ENCODE assay signal across 11 mouse cellular contexts in genomic region chr9:60759436-60760007, GRCm38 (mm10). TPM values are rescaled to one million over a fixed set of nuclear protein-coding genes. Genes with fewer than 3 reads are reported as not detected.
DNase-seq lines count a peak whose midpoint lies in the region; ATAC-seq lines count a peak whose summit lies in the region.
"Had no signal": no experiment of that assay in that cellular context is flagged by ENCODE, and none has a peak within 500 bp of the region (broad histone marks: within the 10 kb centered on the region; RNA-seq: fewer than 3 reads in every experiment).

No protein-coding gene starts in this region.

- no peak overlapping the region for H3K9ac ChIP-seq in hindbrain, embryonic 14.5 days
- H3K9ac ChIP-seq in heart, embryonic 16.5 days (ENCODE audit: low read length): no peak overlapping the region
- H3K9ac ChIP-seq: hindbrain, embryonic 12.5 days had no signal

- H3K27me3 ChIP-seq in hindbrain, embryonic 10.5 days (ENCODE audit: insufficient read depth, poor library complexity, severe bottlenecking): no peaks in the 10 kb centered on the region
- no peaks in the 10 kb centered on the region for H3K27me3 ChIP-seq in hindbrain, embryonic 14.5 days (ENCODE audit: control insufficient read depth, insufficient read depth, low read length)
- H3K27me3 ChIP-seq in heart, embryonic 16.5 days (ENCODE audit: control insufficient read depth, insufficient read depth, low read length): no peaks in the 10 kb centered on the region
- H3K27me3 ChIP-seq: hindbrain, embryonic 12.5 days had no signal

- no peak overlapping the region for H3K4me2 ChIP-seq in hindbrain, embryonic 14.5 days (replicated peaks)
- no peak overlapping the region for H3K4me2 ChIP-seq in heart, embryonic 16.5 days (ENCODE audit: low read depth, low read length)
- H3K4me2 ChIP-seq: hindbrain, embryonic 12.5 days had no signal

- H3K27ac ChIP-seq in hindbrain, embryonic 10.5 days: peak overlapping the region; percentile 18; the same call in 1 of the 2 replicates
- no peak overlapping the region for H3K27ac ChIP-seq in hindbrain, embryonic 14.5 days
- H3K27ac ChIP-seq in heart, embryonic 16.5 days (ENCODE audit: low read length): peak overlapping the region; percentile 75
- H3K27ac ChIP-seq: hindbrain, embryonic 12.5 days; kidney, postnatal 0 days had no signal

- no peak for ATAC-seq in hindbrain, embryonic 14.5 days (ENCODE audit: low FRiP score)
- peak; percentile 39; the same call in 1 of the 2 replicates for ATAC-seq in heart, embryonic 16.5 days (replicated peaks; ENCODE audit: extremely low read depth, insufficient read depth, low FRiP score)
- no peak for ATAC-seq in megakaryocyte progenitor cell, adult 5-6 weeks (replicated peaks; ENCODE audit: poor library complexity)

- H3K4me1 ChIP-seq in hindbrain, embryonic 10.5 days (replicated peaks): peaks cover 13% of the 10 kb centered on the region
- no peaks in the 10 kb centered on the region for H3K4me1 ChIP-seq in hindbrain, embryonic 14.5 days (replicated peaks; ENCODE audit: control insufficient read depth, insufficient read depth, low read length)
- peaks cover 31% of the 10 kb centered on the region for H3K4me1 ChIP-seq in heart, embryonic 16.5 days (ENCODE audit: control insufficient read depth, insufficient read depth, low read length)
- H3K4me1 ChIP-seq: hindbrain, embryonic 12.5 days had no signal

- no peak overlapping the region for H3K4me3 ChIP-seq in hindbrain, embryonic 10.5 days
- no peak overlapping the region for H3K4me3 ChIP-seq in hindbrain, embryonic 14.5 days (replicated peaks; ENCODE audit: low read length)
- no peak overlapping the region for H3K4me3 ChIP-seq in heart, embryonic 16.5 days (ENCODE audit: low read length)
- H3K4me3 ChIP-seq: hindbrain, embryonic 12.5 days had no signal

- H3K36me3 ChIP-seq in hindbrain, embryonic 10.5 days: no peaks in the 10 kb centered on the region
- no peaks in the 10 kb centered on the region for H3K36me3 ChIP-seq in hindbrain, embryonic 14.5 days (replicated peaks; ENCODE audit: control insufficient read depth, insufficient read depth)
- H3K36me3 ChIP-seq in heart, embryonic 16.5 days (ENCODE audit: control insufficient read depth, insufficient read depth): no peaks in the 10 kb centered on the region
- H3K36me3 ChIP-seq: hindbrain, embryonic 12.5 days had no signal

- 0 out of 2 replicates have a peak, but pooled peaks cover 5% of the 10 kb centered on the region for H3K9me3 ChIP-seq in hindbrain, embryonic 10.5 days
- no peaks in the 10 kb centered on the region for H3K9me3 ChIP-seq in hindbrain, embryonic 14.5 days (ENCODE audit: control insufficient read depth, low read length)
- no peaks in the 10 kb centered on the region for H3K9me3 ChIP-seq in heart, embryonic 16.5 days (replicated peaks; ENCODE audit: control insufficient read depth, low read length)
- H3K9me3 ChIP-seq: hindbrain, embryonic 12.5 days had no signal

- intact Hi-C loops in gastrocnemius, postnatal 14 days (cut with DNase I; ENCODE audit: low total_unique reads): loop anchor here (5.0 kb wide), 1 partner anchor 53 kb away; no protein-coding TSS in a partner anchor

- WGBS in hindbrain, embryonic 10.5 days: 70% methylated on average over 10 of the region's 10 CpGs
- 77% methylated on average over 10 of the region's 10 CpGs for WGBS in hindbrain, embryonic 14.5 days
- WGBS in heart, embryonic 16.5 days: 36% methylated on average over 10 of the region's 10 CpGs

- DNase-seq in hindbrain, embryonic 10.5 days (ENCODE audit: low spot score): no peak
- no peak for DNase-seq in hindbrain, embryonic 14.5 days (ENCODE audit: low spot score)
- peak; percentile 21 for DNase-seq in adipocyte (ENCODE audit: low spot score)
- DNase-seq in gastrocnemius, postnatal 14 days: peak; percentile 78
- no peak for DNase-seq in layer of hippocampus, postnatal 14 days (ENCODE audit: low spot score in 2 of 2)
- no peak for DNase-seq in layer of hippocampus, adult 9-11 months

RNA-seq across cellular contexts. Expression of gene Uaca, which starts 34.8 kb away (rescaled TPM):
- polyA plus RNA-seq in hindbrain, embryonic 10.5 days (2016; fragmentation: Nextera tagmentation; extraction: Ambion mirVana): 22.5 and 30.7 TPM in 2 replicates
- 13.2 and 15.2 TPM in 2 replicates for polyA plus RNA-seq in hindbrain, embryonic 14.5 days (2014; fragmentation: Nextera tagmentation; extraction: Ambion mirVana)
- 10 to 100 TPM; 70.3 to 78.1 TPM for total RNA-seq in gastrocnemius, postnatal 14 days (2021)
- 28.8 and 29.6 TPM in 2 replicates for polyA plus RNA-seq in heart, embryonic 16.5 days (2015; fragmentation: Nextera tagmentation; extraction: Ambion mirVana)
- 10 to 100 TPM in 1 of 2 experiments, 1 to 10 TPM in 1; 8.9 to 13.6 TPM for total RNA-seq in layer of hippocampus, postnatal 14 days (2021)
- 0.61 and 1.1 TPM in 2 replicates for total RNA-seq in megakaryocyte progenitor cell, adult 5-6 weeks (2015)
- 2.9 and 3.3 TPM in 2 replicates for total RNA-seq in megakaryocyte progenitor cell, adult 5-6 weeks (2017)

RNA-seq across cellular contexts. Expression of gene Larp6, which starts 46.7 kb away (rescaled TPM):
- 0.87 and 1.5 TPM in 2 replicates for polyA plus RNA-seq in hindbrain, embryonic 10.5 days (2016; fragmentation: Nextera tagmentation; extraction: Ambion mirVana)
- 18.6 and 21.4 TPM in 2 replicates for polyA plus RNA-seq in hindbrain, embryonic 14.5 days (2014; fragmentation: Nextera tagmentation; extraction: Ambion mirVana)
- 1 to 10 TPM; 1.6 TPM for total RNA-seq in gastrocnemius, postnatal 14 days (2021)
- 0.68 and 0.84 TPM in 2 replicates for polyA plus RNA-seq in heart, embryonic 16.5 days (2015; fragmentation: Nextera tagmentation; extraction: Ambion mirVana)
- 10 to 100 TPM; 32.2 to 32.8 TPM for total RNA-seq in layer of hippocampus, postnatal 14 days (2021)
- not detected in 2 replicates for total RNA-seq in megakaryocyte progenitor cell, adult 5-6 weeks (2015)
- total RNA-seq in megakaryocyte progenitor cell, adult 5-6 weeks (2017): not detected in 2 replicates
- total RNA-seq: common myeloid progenitor, adult 5-6 weeks had no signal

Comparison
In these comparisons a context has a peak if more than half of its experiments do, and no peak if none do; other contexts are left out.
1. DNase-seq: peak in adipocyte (single experiment) and gastrocnemius, postnatal 14 days (single experiment); none in hindbrain, embryonic 10.5 days (single experiment), hindbrain, embryonic 14.5 days (single experiment), layer of hippocampus, postnatal 14 days (0 of 2) and layer of hippocampus, adult 9-11 months (single experiment).
2. RNA of gene Uaca, which starts 34.8 kb away (total RNA-seq): 70.3 to 78.1 TPM in gastrocnemius, postnatal 14 days; 8.9 to 13.6 TPM in layer of hippocampus, postnatal 14 days and 0.61 to 3.3 TPM in megakaryocyte progenitor cell, adult 5-6 weeks; every median in the first group is over 4 times any median in the second.
3. RNA of gene Larp6, which starts 46.7 kb away (total RNA-seq): 32.2 to 32.8 TPM in layer of hippocampus, postnatal 14 days; 1.6 TPM in gastrocnemius, postnatal 14 days and not detected in megakaryocyte progenitor cell, adult 5-6 weeks; every median in the first group is over 10 times any median in the second.